Mouse (Mus musculus): ENCODE results near the gene Gm42715. TPM values are rescaled to one million over a fixed set of nuclear protein-coding genes. Genes with fewer than 3 reads are reported as not detected.
A peak's percentile ranks its signal among the peaks of the same experiment; 100 is the strongest.
"Not testable (repeated sequence)": the region's sequence is repeated elsewhere in the genome, so short reads cannot be mapped to it uniquely, and the experiment has no call there.

The Gm42715 gene
- polyA plus RNA-seq, 1 experiment from 2014 or later = 12.2 TPM

GRCm38 (mm10) chr7:127476336-127476735 lies 43.0 kb upstream of the Gm42715 start:
- H3K4me1 ChIP-seq (ENCODE audit: control insufficient read depth, insufficient read depth, low read length) = peaks cover 16% of the 10 kb centered on the region
- WGBS = 96% methylated on average over 11 of the region's 11 CpGs
- H3K36me3 ChIP-seq (ENCODE audit: control insufficient read depth, insufficient read depth, low read length) = peaks cover 50% of the 10 kb centered on the region
- H3K4me2 ChIP-seq (ENCODE audit: low read depth, low read length) = no peak overlapping the region
- no peak overlapping the region for H3K4me3 ChIP-seq (ENCODE audit: low read depth, low read length)
- no peak for ATAC-seq (ENCODE audit: low read depth)
- no peak overlapping the region for H3K9ac ChIP-seq (ENCODE audit: low read depth, low read length)
- no peaks in the 10 kb centered on the region for H3K27me3 ChIP-seq (replicated peaks; ENCODE audit: control insufficient read depth, insufficient read depth, low read length)
- no peaks in the 10 kb centered on the region for H3K9me3 ChIP-seq (ENCODE audit: control insufficient read depth, low read length)
- no peak overlapping the region for H3K27ac ChIP-seq (replicated peaks; ENCODE audit: low read depth, low read length)
- DNase-seq (ENCODE audit: low spot score) = no peak

- Histone ChIP-seq H3K4me1 (ENCODE audit: control insufficient read depth, insufficient read depth, low read length) (peaks cover 16% of the 10 kb centered on the region), H3K27me3 (replicated peaks; ENCODE audit: control insufficient read depth, insufficient read depth, low read length) (no peaks in the 10 kb centered on the region), H3K27ac (replicated peaks; ENCODE audit: low read depth, low read length) (peak overlapping the region; percentile 97; the same call in 1 of the 2 replicates), H3K4me3 (ENCODE audit: low read depth, low read length) (peak overlapping the region; percentile 97), H3K4me2 (ENCODE audit: low read depth, low read length) (peak overlapping the region; percentile 59), H3K36me3 (ENCODE audit: control insufficient read depth, insufficient read depth, low read length) (peaks cover 55% of the 10 kb centered on the region), H3K9me3 (ENCODE audit: control insufficient read depth, low read length) (no peaks in the 10 kb centered on the region), H3K9ac (ENCODE audit: low read depth, low read length) (peak overlapping the region; percentile 96)
- 81% methylated on average over 4 of the region's 4 CpGs for WGBS
- DNase-seq (ENCODE audit: low spot score) = no peak
- ATAC-seq (ENCODE audit: low read depth) = no peak
These were observed 42.5 kb upstream of the Gm42715 start for GRCm38 (mm10) chr7:127476855-127477254.

- Histone ChIP-seq H3K27ac (replicated peaks; ENCODE audit: low read depth, low read length) (peak overlapping the region; percentile 97), H3K4me3 (ENCODE audit: low read depth, low read length) (peak overlapping the region; percentile 97), H3K9ac (ENCODE audit: low read depth, low read length) (peak overlapping the region; percentile 96), H3K4me1 (ENCODE audit: control insufficient read depth, insufficient read depth, low read length) (peaks cover 11% of the 10 kb centered on the region), H3K27me3 (replicated peaks; ENCODE audit: control insufficient read depth, insufficient read depth, low read length) (no peaks in the 10 kb centered on the region), H3K9me3 (ENCODE audit: control insufficient read depth, low read length) (no peaks in the 10 kb centered on the region), H3K4me2 (ENCODE audit: low read depth, low read length) (peak overlapping the region; percentile 98), H3K36me3 (ENCODE audit: control insufficient read depth, insufficient read depth, low read length) (peaks cover 66% of the 10 kb centered on the region)
- DNase-seq (ENCODE audit: low spot score) (peak; percentile 100), ATAC-seq (ENCODE audit: low read depth) (peak; percentile 94)
- 1% methylated on average over 48 of the region's 50 CpGs for WGBS
These were observed 41.4 kb upstream of the Gm42715 start for GRCm38 (mm10) chr7:127477687-127478634.

- Histone ChIP-seq H3K4me1 (ENCODE audit: control insufficient read depth, insufficient read depth, low read length) (peaks cover 11% of the 10 kb centered on the region), H3K27me3 (replicated peaks; ENCODE audit: control insufficient read depth, insufficient read depth, low read length) (no peaks in the 10 kb centered on the region), H3K9ac (ENCODE audit: low read depth, low read length) (peak within 1 kb of the TSS; percentile 96), H3K4me3 (ENCODE audit: low read depth, low read length) (peak within 1 kb of the TSS; percentile 97), H3K4me2 (ENCODE audit: low read depth, low read length) (peak within 1 kb of the TSS; percentile 98), H3K9me3 (ENCODE audit: control insufficient read depth, low read length) (no peaks in the 10 kb centered on the region), H3K36me3 (ENCODE audit: control insufficient read depth, insufficient read depth, low read length) (peaks cover 66% of the 10 kb centered on the region), H3K27ac (replicated peaks; ENCODE audit: low read depth, low read length) (peak within 1 kb of the TSS; percentile 97)
- WGBS = 1% methylated on average over 25 of the region's 62 CpGs
- DNase-seq (ENCODE audit: low spot score) (peak; percentile 99), ATAC-seq (ENCODE audit: low read depth) (peak; percentile 78)
These were observed 40.6 kb upstream of the Gm42715 start, which contains the start of gene Fbrs for GRCm38 (mm10) chr7:127478635-127479317. Gene Fbrs (plus strand): TSS chr7:127479199.

- Histone ChIP-seq H3K4me2 (ENCODE audit: low read depth, low read length) (peak overlapping the region; percentile 98), H3K9me3 (ENCODE audit: control insufficient read depth, low read length) (no peaks in the 10 kb centered on the region), H3K27ac (replicated peaks; ENCODE audit: low read depth, low read length) (peak overlapping the region; percentile 97), H3K36me3 (ENCODE audit: control insufficient read depth, insufficient read depth, low read length) (peaks cover 66% of the 10 kb centered on the region), H3K4me1 (ENCODE audit: control insufficient read depth, insufficient read depth, low read length) (peaks cover 11% of the 10 kb centered on the region), H3K9ac (ENCODE audit: low read depth, low read length) (peak overlapping the region; percentile 96), H3K4me3 (ENCODE audit: low read depth, low read length) (peak overlapping the region; percentile 97), H3K27me3 (replicated peaks; ENCODE audit: control insufficient read depth, insufficient read depth, low read length) (no peaks in the 10 kb centered on the region)
- DNase-seq (ENCODE audit: low spot score) (peak; percentile 9), ATAC-seq (ENCODE audit: low read depth) (no peak)
- WGBS = 5% methylated on average over 27 of the region's 48 CpGs
These were observed 39.8 kb upstream of the Gm42715 start for GRCm38 (mm10) chr7:127479318-127480225.

- Histone ChIP-seq H3K27ac (replicated peaks; ENCODE audit: low read depth, low read length) (peak overlapping the region; percentile 97; the same call in 1 of the 2 replicates), H3K4me1 (ENCODE audit: control insufficient read depth, insufficient read depth, low read length) (peaks cover 11% of the 10 kb centered on the region), H3K36me3 (ENCODE audit: control insufficient read depth, insufficient read depth, low read length) (peaks cover 66% of the 10 kb centered on the region), H3K4me2 (ENCODE audit: low read depth, low read length) (peak overlapping the region; percentile 98), H3K9me3 (ENCODE audit: control insufficient read depth, low read length) (no peaks in the 10 kb centered on the region), H3K27me3 (replicated peaks; ENCODE audit: control insufficient read depth, insufficient read depth, low read length) (no peaks in the 10 kb centered on the region), H3K9ac (ENCODE audit: low read depth, low read length) (peak overlapping the region; percentile 96), H3K4me3 (ENCODE audit: low read depth, low read length) (peak overlapping the region; percentile 97)
- WGBS = 48% methylated on average over 2 of the region's 2 CpGs
- ATAC-seq (ENCODE audit: low read depth) (no peak), DNase-seq (ENCODE audit: low spot score) (no peak)
These were observed 39.1 kb upstream of the Gm42715 start for GRCm38 (mm10) chr7:127480321-127480720.

GRCm38 (mm10) chr7:127485416-127485815 lies 34.0 kb upstream of the Gm42715 start:
- H3K4me3 ChIP-seq (ENCODE audit: low read depth, low read length) = no peak overlapping the region
- no peaks in the 10 kb centered on the region for H3K27me3 ChIP-seq (replicated peaks; ENCODE audit: control insufficient read depth, insufficient read depth, low read length)
- H3K27ac ChIP-seq (replicated peaks; ENCODE audit: low read depth, low read length) = no peak overlapping the region
- DNase-seq (ENCODE audit: low spot score) (no peak), ATAC-seq (ENCODE audit: low read depth) (no peak)
- no peaks in the 10 kb centered on the region for H3K9me3 ChIP-seq (ENCODE audit: control insufficient read depth, low read length)
- peaks cover 97% of the 10 kb centered on the region for H3K36me3 ChIP-seq (ENCODE audit: control insufficient read depth, insufficient read depth, low read length)
- peaks cover 4% of the 10 kb centered on the region; the same call in 1 of the 2 replicates for H3K4me1 ChIP-seq (ENCODE audit: control insufficient read depth, insufficient read depth, low read length)
- H3K9ac ChIP-seq (ENCODE audit: low read depth, low read length) = no peak overlapping the region
- H3K4me2 ChIP-seq (ENCODE audit: low read depth, low read length) = no peak overlapping the region
- 81% methylated on average over 5 of the region's 5 CpGs for WGBS

- H3K4me3 ChIP-seq (ENCODE audit: low read depth, low read length); H3K4me2 ChIP-seq (ENCODE audit: low read depth, low read length); H3K27me3 ChIP-seq (replicated peaks; ENCODE audit: control insufficient read depth, insufficient read depth, low read length); H3K27ac ChIP-seq (replicated peaks; ENCODE audit: low read depth, low read length); H3K9me3 ChIP-seq (ENCODE audit: control insufficient read depth, low read length); H3K9ac ChIP-seq (ENCODE audit: low read depth, low read length); ATAC-seq (ENCODE audit: low read depth); H3K4me1 ChIP-seq (ENCODE audit: control insufficient read depth, insufficient read depth, low read length); DNase-seq (ENCODE audit: low spot score): not testable (repeated sequence)
- peaks cover 92% of the 10 kb centered on the region for H3K36me3 ChIP-seq (ENCODE audit: control insufficient read depth, insufficient read depth, low read length)
- 86% methylated on average over 4 of the region's 5 CpGs for WGBS
These were observed 31.0 kb upstream of the Gm42715 start for GRCm38 (mm10) chr7:127488364-127488763.
